Mouse (Mus musculus): ENCODE data around the gene Epsti1. TPM values are rescaled to one million over a fixed set of nuclear protein-coding genes. Genes with fewer than 3 reads are reported as not detected.

Epsti1 gene
- polyA plus RNA-seq, 1 experiment, result 19.8 TPM

DNA sequence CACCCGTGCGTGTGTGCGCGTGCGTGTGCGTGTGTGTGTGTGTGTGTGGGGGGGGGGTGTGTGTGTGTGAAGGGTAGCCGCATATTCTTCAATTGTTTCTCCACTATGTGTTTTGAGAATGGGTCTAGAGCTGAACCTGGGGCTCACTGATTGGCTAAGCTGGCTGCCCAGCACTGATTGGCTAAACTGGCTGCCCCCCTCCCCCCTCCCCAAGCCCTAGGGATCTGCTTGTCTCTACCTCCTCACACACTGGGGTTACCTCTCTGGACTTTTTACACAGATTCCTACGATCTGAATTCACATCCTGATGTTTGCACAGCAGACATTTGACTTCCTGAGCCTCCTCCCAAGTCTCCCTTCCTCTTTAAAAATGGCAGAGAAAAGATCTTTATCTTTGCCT is 17.6 kb downstream of the Epsti1 start:
- no peaks in the 10 kb centered on the region for H3K4me1 ChIP-seq (ENCODE audit: control insufficient read depth, insufficient read depth, insufficient read length, low read length)
- no peaks in the 10 kb centered on the region for H3K27me3 ChIP-seq (ENCODE audit: control insufficient read depth, insufficient read depth, low read length)
- H3K36me3 ChIP-seq (ENCODE audit: control insufficient read depth, insufficient read depth, low read length), result peaks cover 6% of the 10 kb centered on the region; the same call in 1 of the 2 replicates
- no peak overlapping the region for H3K4me3 ChIP-seq (ENCODE audit: low read depth, low read length)
- WGBS, result 86% methylated on average over 8 of the region's 8 CpGs
- TF ChIP-seq CTCF (IDR thresholded peaks at IDR 0.05; ENCODE audit: extremely low read depth, insufficient read length, insufficient replicate concordance, low read depth, low read length) (no peak), POLR2A (IDR thresholded peaks at IDR 0.05; ENCODE audit: low read depth, low read length) (no peak)
- H3K27ac ChIP-seq (ENCODE audit: insufficient read depth, low read depth, low read length), result no peak overlapping the region

DNA sequence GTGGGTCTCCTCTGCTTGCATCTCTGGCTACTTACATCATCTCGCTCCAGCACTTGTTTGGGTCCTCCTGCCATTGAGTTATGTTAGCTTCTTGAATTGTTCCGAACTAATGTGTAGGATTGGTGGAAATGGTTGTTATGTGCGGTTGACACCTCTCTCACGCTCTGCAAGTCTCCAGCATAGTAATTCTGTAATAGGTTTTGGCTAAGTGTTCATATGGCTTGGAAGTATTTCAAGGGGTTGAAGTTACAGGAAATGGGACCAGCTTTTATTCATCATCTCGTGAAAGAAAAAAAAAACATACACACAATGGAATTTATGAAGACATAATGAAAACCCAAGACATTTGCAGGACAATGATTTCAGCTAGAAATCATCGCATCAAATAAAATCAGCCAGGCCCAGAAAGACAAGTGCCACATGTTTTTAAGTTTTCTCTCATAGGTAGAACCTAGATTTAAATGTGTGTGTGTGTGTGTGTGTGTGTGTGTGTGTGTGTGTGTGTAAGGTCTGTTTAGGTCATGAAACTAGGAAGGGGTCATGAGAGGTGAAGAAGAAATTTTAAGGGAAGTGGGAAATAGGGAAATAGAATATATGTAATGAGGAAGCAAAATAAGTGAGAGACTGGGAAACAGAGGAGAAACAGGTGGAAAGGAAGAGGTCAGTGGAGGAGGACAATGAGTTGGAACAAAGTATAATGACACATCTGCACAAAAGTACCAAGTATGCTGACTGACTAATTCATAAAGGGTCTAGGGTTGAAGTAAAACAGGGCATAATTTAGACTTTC is 19.2 kb downstream of the Epsti1 start:
- 75% methylated on average over 6 of the region's 6 CpGs for WGBS
- no peaks in the 10 kb centered on the region for H3K27me3 ChIP-seq (ENCODE audit: control insufficient read depth, insufficient read depth, low read length)
- H3K36me3 ChIP-seq (ENCODE audit: control insufficient read depth, insufficient read depth, low read length), result peaks cover 6% of the 10 kb centered on the region; the same call in 1 of the 2 replicates
- TF ChIP-seq POLR2A (IDR thresholded peaks at IDR 0.05; ENCODE audit: low read depth, low read length) (no peak), CTCF (IDR thresholded peaks at IDR 0.05; ENCODE audit: extremely low read depth, insufficient read length, insufficient replicate concordance, low read depth, low read length) (no peak)
- no peak overlapping the region for H3K4me3 ChIP-seq (ENCODE audit: low read depth, low read length)
- H3K27ac ChIP-seq (ENCODE audit: insufficient read depth, low read depth, low read length), result no peak overlapping the region
- H3K4me1 ChIP-seq (ENCODE audit: control insufficient read depth, insufficient read depth, insufficient read length, low read length), result no peaks in the 10 kb centered on the region

DNA sequence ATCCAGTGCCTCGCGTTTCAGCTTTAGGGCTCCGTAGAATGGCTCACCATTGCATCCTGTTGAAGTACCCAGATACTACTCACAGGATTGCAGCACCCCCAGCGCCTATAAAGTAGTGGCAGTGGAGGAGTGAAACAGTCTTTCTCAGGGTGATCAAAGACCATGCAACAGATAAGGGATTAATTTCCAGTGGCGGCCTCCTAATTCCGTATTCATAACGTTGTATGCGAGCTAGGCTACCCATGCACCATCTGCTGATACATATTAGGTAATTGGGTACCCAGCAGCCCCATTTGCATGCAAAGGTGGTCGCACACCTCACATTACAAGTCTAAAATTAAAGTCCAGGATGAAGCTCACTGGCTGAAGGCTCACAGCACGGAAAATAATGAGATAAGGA is 21.4 kb downstream of the Epsti1 start:
- peaks cover 12% of the 10 kb centered on the region for H3K36me3 ChIP-seq (ENCODE audit: control insufficient read depth, insufficient read depth, low read length)
- H3K27ac ChIP-seq (ENCODE audit: insufficient read depth, low read depth, low read length), result no peak overlapping the region
- no peak overlapping the region for H3K4me3 ChIP-seq (ENCODE audit: low read depth, low read length)
- H3K4me1 ChIP-seq (ENCODE audit: control insufficient read depth, insufficient read depth, insufficient read length, low read length), result no peaks in the 10 kb centered on the region
- TF ChIP-seq POLR2A (IDR thresholded peaks at IDR 0.05; ENCODE audit: low read depth, low read length), result no peak
- TF ChIP-seq CTCF (IDR thresholded peaks at IDR 0.05; ENCODE audit: extremely low read depth, insufficient read length, insufficient replicate concordance, low read depth, low read length), result no peak
- 90% methylated on average over 10 of the region's 10 CpGs for WGBS
- no peaks in the 10 kb centered on the region for H3K27me3 ChIP-seq (ENCODE audit: control insufficient read depth, insufficient read depth, low read length)

DNA sequence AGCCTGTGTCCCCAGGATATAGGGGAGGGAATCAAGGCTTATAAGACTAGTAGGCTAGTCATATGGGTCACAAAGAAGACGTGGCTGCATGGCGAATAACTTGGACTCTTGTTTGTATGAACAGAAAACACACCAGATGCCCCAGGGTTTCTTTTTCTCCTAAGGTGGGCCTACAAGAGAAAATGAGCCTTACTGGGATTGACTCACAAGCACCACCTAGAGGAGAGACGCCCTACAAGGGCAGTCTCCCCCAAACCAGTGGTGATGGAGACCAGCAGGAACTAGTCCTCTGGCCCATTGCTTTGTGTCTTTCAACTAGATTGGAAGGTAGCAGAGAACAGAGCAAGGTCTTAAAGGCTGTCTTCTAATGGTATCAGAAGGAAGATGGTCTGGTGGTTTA is 22.7 kb downstream of the Epsti1 start:
- Histone ChIP-seq H3K4me1 (ENCODE audit: control insufficient read depth, insufficient read depth, insufficient read length, low read length) (no peaks in the 10 kb centered on the region), H3K27ac (ENCODE audit: insufficient read depth, low read depth, low read length) (no peak overlapping the region), H3K27me3 (ENCODE audit: control insufficient read depth, insufficient read depth, low read length) (no peaks in the 10 kb centered on the region), H3K36me3 (ENCODE audit: control insufficient read depth, insufficient read depth, low read length) (peaks cover 10% of the 10 kb centered on the region), H3K4me3 (ENCODE audit: low read depth, low read length) (no peak overlapping the region)
- TF ChIP-seq POLR2A (IDR thresholded peaks at IDR 0.05; ENCODE audit: low read depth, low read length), result no peak
- TF ChIP-seq CTCF (IDR thresholded peaks at IDR 0.05; ENCODE audit: extremely low read depth, insufficient read length, insufficient replicate concordance, low read depth, low read length), result peak; percentile 36; the same call in 1 of the 2 replicates
- 65% methylated on average over 3 of the region's 3 CpGs for WGBS

DNA sequence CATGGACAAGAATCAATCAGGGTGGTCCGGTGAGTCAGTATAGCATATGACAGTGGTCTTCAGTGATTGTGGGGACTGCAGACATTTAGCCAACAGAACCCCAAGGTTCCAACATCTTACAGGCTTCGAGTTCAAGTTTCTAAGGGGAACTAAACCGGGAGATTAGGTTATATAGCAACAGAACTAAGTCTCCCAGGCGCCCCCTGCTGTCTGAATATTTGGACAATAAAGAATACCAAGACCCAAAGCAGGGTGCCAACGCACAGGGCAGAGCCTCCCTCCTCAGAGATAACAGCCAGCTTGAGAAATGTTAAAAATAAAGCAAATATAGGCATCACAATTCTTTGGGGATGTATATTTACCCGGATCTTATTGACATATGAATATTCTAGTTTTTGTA is 24.0 kb downstream of the Epsti1 start:
- H3K4me3 ChIP-seq (ENCODE audit: low read depth, low read length), result no peak overlapping the region
- H3K27ac ChIP-seq (ENCODE audit: insufficient read depth, low read depth, low read length), result no peak overlapping the region
- peaks cover 12% of the 10 kb centered on the region for H3K36me3 ChIP-seq (ENCODE audit: control insufficient read depth, insufficient read depth, low read length)
- no peaks in the 10 kb centered on the region for H3K27me3 ChIP-seq (ENCODE audit: control insufficient read depth, insufficient read depth, low read length)
- TF ChIP-seq CTCF (IDR thresholded peaks at IDR 0.05; ENCODE audit: extremely low read depth, insufficient read length, insufficient replicate concordance, low read depth, low read length) (peak; percentile 57; the same call in 1 of the 2 replicates), POLR2A (IDR thresholded peaks at IDR 0.05; ENCODE audit: low read depth, low read length) (no peak)
- peaks cover 5% of the 10 kb centered on the region; the same call in 1 of the 2 replicates for H3K4me1 ChIP-seq (ENCODE audit: control insufficient read depth, insufficient read depth, insufficient read length, low read length)
- WGBS, result 29% methylated on average over 6 of the region's 6 CpGs

DNA sequence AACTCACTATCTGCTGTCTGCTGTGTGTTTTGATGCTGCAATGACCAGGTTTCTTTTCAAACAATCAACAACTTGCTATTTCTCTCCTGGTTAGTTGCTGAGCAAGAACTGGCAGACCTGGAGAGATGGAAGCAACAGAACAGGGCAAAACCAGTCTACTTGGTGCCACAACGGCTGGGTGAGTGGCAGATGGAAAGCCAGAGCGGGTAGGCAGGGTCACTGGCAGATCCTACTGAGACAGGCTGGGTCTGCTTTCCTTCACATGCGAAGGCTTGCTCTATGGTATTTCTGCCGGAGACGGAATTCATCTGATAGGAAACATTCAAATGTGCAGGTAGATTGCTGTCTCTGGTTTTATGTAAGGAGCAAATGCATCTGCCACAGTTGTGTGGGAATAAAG is 24.6 kb downstream of the Epsti1 start:
- H3K4me3 ChIP-seq (ENCODE audit: low read depth, low read length), result no peak overlapping the region
- WGBS, result 89% methylated on average over 5 of the region's 5 CpGs
- H3K27ac ChIP-seq (ENCODE audit: insufficient read depth, low read depth, low read length), result no peak overlapping the region
- no peak for TF ChIP-seq POLR2A (IDR thresholded peaks at IDR 0.05; ENCODE audit: low read depth, low read length)
- TF ChIP-seq CTCF (IDR thresholded peaks at IDR 0.05; ENCODE audit: extremely low read depth, insufficient read length, insufficient replicate concordance, low read depth, low read length), result no peak
- H3K27me3 ChIP-seq (ENCODE audit: control insufficient read depth, insufficient read depth, low read length), result no peaks in the 10 kb centered on the region
- peaks cover 5% of the 10 kb centered on the region; the same call in 1 of the 2 replicates for H3K4me1 ChIP-seq (ENCODE audit: control insufficient read depth, insufficient read depth, insufficient read length, low read length)
- peaks cover 14% of the 10 kb centered on the region for H3K36me3 ChIP-seq (ENCODE audit: control insufficient read depth, insufficient read depth, low read length)

DNA sequence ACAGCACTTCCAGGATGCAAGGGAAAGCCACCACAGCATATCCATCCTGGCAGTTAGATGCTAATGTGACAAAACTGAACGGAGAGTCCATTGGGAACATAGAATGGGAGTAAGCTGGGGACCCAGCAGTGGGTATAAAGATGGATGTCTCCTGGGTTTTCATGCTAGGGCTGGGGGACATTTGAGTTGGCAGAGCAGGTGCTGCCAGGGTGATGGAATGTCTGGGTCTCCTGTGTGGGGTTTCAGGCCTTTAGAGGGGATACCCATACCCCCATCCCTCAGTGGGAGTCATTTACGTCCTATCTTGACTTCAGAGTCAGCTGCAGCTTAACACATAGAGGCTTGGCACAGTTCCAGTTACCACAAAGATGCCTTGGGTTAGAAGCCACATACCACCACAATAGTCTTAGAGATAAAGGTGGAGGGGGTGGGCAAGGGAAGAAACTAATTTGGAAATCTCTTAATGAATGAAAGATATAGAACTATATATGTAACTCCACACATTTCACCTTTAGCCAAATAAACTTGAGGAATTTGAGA is 25.2 kb downstream of the Epsti1 start:
- TF ChIP-seq POLR2A (IDR thresholded peaks at IDR 0.05; ENCODE audit: low read depth, low read length), result no peak
- no peak for TF ChIP-seq CTCF (IDR thresholded peaks at IDR 0.05; ENCODE audit: extremely low read depth, insufficient read length, insufficient replicate concordance, low read depth, low read length)
- no peak overlapping the region for H3K27ac ChIP-seq (ENCODE audit: insufficient read depth, low read depth, low read length)
- no peak overlapping the region for H3K4me3 ChIP-seq (ENCODE audit: low read depth, low read length)
- H3K27me3 ChIP-seq (ENCODE audit: control insufficient read depth, insufficient read depth, low read length), result no peaks in the 10 kb centered on the region
- peaks cover 5% of the 10 kb centered on the region; the same call in 1 of the 2 replicates for H3K4me1 ChIP-seq (ENCODE audit: control insufficient read depth, insufficient read depth, insufficient read length, low read length)
- 70% methylated on average over 2 of the region's 2 CpGs for WGBS
- peaks cover 17% of the 10 kb centered on the region for H3K36me3 ChIP-seq (ENCODE audit: control insufficient read depth, insufficient read depth, low read length)

All from small intestine, adult 2 months (tissue).